Mouse (Mus musculus): ENCODE data around the gene Arid1b. TPM values are rescaled to one million over a fixed set of nuclear protein-coding genes. Genes with fewer than 3 reads are reported as not detected.

Arid1b gene
- polyA plus RNA-seq, 1 experiment from 2014 or later: 5.8 TPM

GRCm38 (mm10) chr17:4967201-4967600 is 26.9 kb upstream of the Arid1b start:
- H3K4me3 ChIP-seq (ENCODE audit: low read length): no peak overlapping the region
- no peaks in the 10 kb centered on the region for H3K9me3 ChIP-seq (ENCODE audit: control insufficient read depth, low read length)
- H3K27me3 ChIP-seq (replicated peaks; ENCODE audit: control insufficient read depth, insufficient read depth, low read length): no peaks in the 10 kb centered on the region
- no peak overlapping the region for H3K27ac ChIP-seq (ENCODE audit: low read length)
- no peak for ATAC-seq
- 60% methylated on average over 4 of the region's 4 CpGs for WGBS
- no peak overlapping the region for H3K4me2 ChIP-seq (ENCODE audit: low read depth, low read length)
- H3K9ac ChIP-seq (ENCODE audit: low read depth, low read length): no peak overlapping the region
- H3K36me3 ChIP-seq (ENCODE audit: control insufficient read depth, insufficient read depth, low read length): no peaks in the 10 kb centered on the region
- no peaks in the 10 kb centered on the region for H3K4me1 ChIP-seq (ENCODE audit: control insufficient read depth, insufficient read depth, low read length)

- H3K4me1 ChIP-seq (ENCODE audit: control insufficient read depth, insufficient read depth, low read length): no peaks in the 10 kb centered on the region
- H3K27me3 ChIP-seq (replicated peaks; ENCODE audit: control insufficient read depth, insufficient read depth, low read length): no peaks in the 10 kb centered on the region
- H3K9ac ChIP-seq (ENCODE audit: low read depth, low read length): no peak overlapping the region
- 91% methylated on average over 3 of the region's 3 CpGs for WGBS
- H3K9me3 ChIP-seq (ENCODE audit: control insufficient read depth, low read length): no peaks in the 10 kb centered on the region
- H3K4me2 ChIP-seq (ENCODE audit: low read depth, low read length): no peak overlapping the region
- no peaks in the 10 kb centered on the region for H3K36me3 ChIP-seq (ENCODE audit: control insufficient read depth, insufficient read depth, low read length)
- no peak for ATAC-seq
- no peak overlapping the region for H3K4me3 ChIP-seq (ENCODE audit: low read length)
- no peak overlapping the region for H3K27ac ChIP-seq (ENCODE audit: low read length)
These were observed 26.1 kb upstream of the Arid1b start for GRCm38 (mm10) chr17:4968035-4968434.

GRCm38 (mm10) chr17:4968878-4969277 is 25.3 kb upstream of the Arid1b start:
- no peak overlapping the region for H3K4me2 ChIP-seq (ENCODE audit: low read depth, low read length)
- no peaks in the 10 kb centered on the region for H3K27me3 ChIP-seq (replicated peaks; ENCODE audit: control insufficient read depth, insufficient read depth, low read length)
- H3K36me3 ChIP-seq (ENCODE audit: control insufficient read depth, insufficient read depth, low read length): no peaks in the 10 kb centered on the region
- no peak for ATAC-seq
- no peaks in the 10 kb centered on the region for H3K4me1 ChIP-seq (ENCODE audit: control insufficient read depth, insufficient read depth, low read length)
- H3K4me3 ChIP-seq (ENCODE audit: low read length): no peak overlapping the region
- no peak overlapping the region for H3K27ac ChIP-seq (ENCODE audit: low read length)
- no peak overlapping the region for H3K9ac ChIP-seq (ENCODE audit: low read depth, low read length)
- no peaks in the 10 kb centered on the region for H3K9me3 ChIP-seq (ENCODE audit: control insufficient read depth, low read length)
- WGBS: 93% methylated on average over 5 of the region's 5 CpGs

- H3K4me1 ChIP-seq (ENCODE audit: control insufficient read depth, insufficient read depth, low read length): no peaks in the 10 kb centered on the region
- no peak overlapping the region for H3K9ac ChIP-seq (ENCODE audit: low read depth, low read length)
- no peak overlapping the region for H3K4me3 ChIP-seq (ENCODE audit: low read length)
- 63% methylated on average over 6 of the region's 6 CpGs for WGBS
- H3K27me3 ChIP-seq (replicated peaks; ENCODE audit: control insufficient read depth, insufficient read depth, low read length): no peaks in the 10 kb centered on the region
- no peaks in the 10 kb centered on the region for H3K36me3 ChIP-seq (ENCODE audit: control insufficient read depth, insufficient read depth, low read length)
- no peaks in the 10 kb centered on the region for H3K9me3 ChIP-seq (ENCODE audit: control insufficient read depth, low read length)
- no peak overlapping the region for H3K27ac ChIP-seq (ENCODE audit: low read length)
- no peak for ATAC-seq
- no peak overlapping the region for H3K4me2 ChIP-seq (ENCODE audit: low read depth, low read length)
These were observed 21.9 kb upstream of the Arid1b start for GRCm38 (mm10) chr17:4972261-4972660.

- peak; percentile 87 for ATAC-seq
- Histone ChIP-seq H3K27me3 (replicated peaks; ENCODE audit: control insufficient read depth, insufficient read depth, low read length) (no peaks in the 10 kb centered on the region), H3K4me1 (ENCODE audit: control insufficient read depth, insufficient read depth, low read length) (no peaks in the 10 kb centered on the region), H3K27ac (ENCODE audit: low read length) (no peak overlapping the region), H3K9me3 (ENCODE audit: control insufficient read depth, low read length) (no peaks in the 10 kb centered on the region), H3K9ac (ENCODE audit: low read depth, low read length) (no peak overlapping the region), H3K36me3 (ENCODE audit: control insufficient read depth, insufficient read depth, low read length) (no peaks in the 10 kb centered on the region), H3K4me3 (ENCODE audit: low read length) (no peak overlapping the region), H3K4me2 (ENCODE audit: low read depth, low read length) (no peak overlapping the region)
- 66% methylated on average over 11 of the region's 11 CpGs for WGBS
These were observed 19.4 kb upstream of the Arid1b start for GRCm38 (mm10) chr17:4974736-4975135.

- no peaks in the 10 kb centered on the region for H3K9me3 ChIP-seq (ENCODE audit: control insufficient read depth, low read length)
- no peak overlapping the region for H3K27ac ChIP-seq (ENCODE audit: low read length)
- no peak for ATAC-seq
- no peaks in the 10 kb centered on the region for H3K36me3 ChIP-seq (ENCODE audit: control insufficient read depth, insufficient read depth, low read length)
- no peak overlapping the region for H3K4me2 ChIP-seq (ENCODE audit: low read depth, low read length)
- H3K9ac ChIP-seq (ENCODE audit: low read depth, low read length): no peak overlapping the region
- 87% methylated on average over 7 of the region's 7 CpGs for WGBS
- no peaks in the 10 kb centered on the region for H3K4me1 ChIP-seq (ENCODE audit: control insufficient read depth, insufficient read depth, low read length)
- no peaks in the 10 kb centered on the region for H3K27me3 ChIP-seq (replicated peaks; ENCODE audit: control insufficient read depth, insufficient read depth, low read length)
- H3K4me3 ChIP-seq (ENCODE audit: low read length): no peak overlapping the region
These were observed 14.0 kb upstream of the Arid1b start for GRCm38 (mm10) chr17:4980151-4980550.

GRCm38 (mm10) chr17:4982819-4983218 is 11.3 kb upstream of the Arid1b start:
- Histone ChIP-seq H3K27me3 (replicated peaks; ENCODE audit: control insufficient read depth, insufficient read depth, low read length) (no peaks in the 10 kb centered on the region), H3K9me3 (ENCODE audit: control insufficient read depth, low read length) (no peaks in the 10 kb centered on the region), H3K9ac (ENCODE audit: low read depth, low read length) (no peak overlapping the region), H3K4me2 (ENCODE audit: low read depth, low read length) (no peak overlapping the region), H3K4me1 (ENCODE audit: control insufficient read depth, insufficient read depth, low read length) (no peaks in the 10 kb centered on the region), H3K36me3 (ENCODE audit: control insufficient read depth, insufficient read depth, low read length) (no peaks in the 10 kb centered on the region), H3K27ac (ENCODE audit: low read length) (no peak overlapping the region), H3K4me3 (ENCODE audit: low read length) (no peak overlapping the region)
- WGBS: 83% methylated on average over 5 of the region's 5 CpGs
- ATAC-seq: 0 out of 2 replicates have a peak, but pooled peaks have one; percentile 31

- H3K9ac ChIP-seq (ENCODE audit: low read depth, low read length): no peak overlapping the region
- no peak overlapping the region for H3K4me2 ChIP-seq (ENCODE audit: low read depth, low read length)
- no peaks in the 10 kb centered on the region for H3K36me3 ChIP-seq (ENCODE audit: control insufficient read depth, insufficient read depth, low read length)
- no peaks in the 10 kb centered on the region for H3K9me3 ChIP-seq (ENCODE audit: control insufficient read depth, low read length)
- H3K27ac ChIP-seq (ENCODE audit: low read length): no peak overlapping the region
- H3K27me3 ChIP-seq (replicated peaks; ENCODE audit: control insufficient read depth, insufficient read depth, low read length): no peaks in the 10 kb centered on the region
- ATAC-seq: no peak
- H3K4me3 ChIP-seq (ENCODE audit: low read length): no peak overlapping the region
- no peaks in the 10 kb centered on the region for H3K4me1 ChIP-seq (ENCODE audit: control insufficient read depth, insufficient read depth, low read length)
- WGBS: 79% methylated on average over 7 of the region's 7 CpGs
These were observed 9.4 kb upstream of the Arid1b start for GRCm38 (mm10) chr17:4984691-4985090.

GRCm38 (mm10) chr17:4990911-4991560 is 3.1 kb upstream of the Arid1b start:
- Histone ChIP-seq H3K4me2 (ENCODE audit: low read depth, low read length) (peak overlapping the region; percentile 38; the same call in 1 of the 2 replicates), H3K27ac (ENCODE audit: low read length) (peak overlapping the region; percentile 35), H3K4me3 (ENCODE audit: low read length) (no peak overlapping the region), H3K27me3 (replicated peaks; ENCODE audit: control insufficient read depth, insufficient read depth, low read length) (no peaks in the 10 kb centered on the region), H3K36me3 (ENCODE audit: control insufficient read depth, insufficient read depth, low read length) (no peaks in the 10 kb centered on the region), H3K9ac (ENCODE audit: low read depth, low read length) (no peak overlapping the region), H3K9me3 (ENCODE audit: control insufficient read depth, low read length) (no peaks in the 10 kb centered on the region), H3K4me1 (ENCODE audit: control insufficient read depth, insufficient read depth, low read length) (peaks cover 8% of the 10 kb centered on the region)
- ATAC-seq: no peak
- WGBS: 60% methylated on average over 16 of the region's 16 CpGs

- H3K9ac ChIP-seq (ENCODE audit: low read depth, low read length): no peak overlapping the region
- peak; percentile 47 for ATAC-seq
- H3K27me3 ChIP-seq (replicated peaks; ENCODE audit: control insufficient read depth, insufficient read depth, low read length): no peaks in the 10 kb centered on the region
- H3K4me1 ChIP-seq (ENCODE audit: control insufficient read depth, insufficient read depth, low read length): peaks cover 8% of the 10 kb centered on the region
- 65% methylated on average over 10 of the region's 10 CpGs for WGBS
- H3K27ac ChIP-seq (ENCODE audit: low read length): peak overlapping the region; percentile 35
- H3K4me3 ChIP-seq (ENCODE audit: low read length): no peak overlapping the region; the same call in 1 of the 2 replicates
- H3K4me2 ChIP-seq (ENCODE audit: low read depth, low read length): peak overlapping the region; percentile 38
- H3K9me3 ChIP-seq (ENCODE audit: control insufficient read depth, low read length): no peaks in the 10 kb centered on the region
- no peaks in the 10 kb centered on the region for H3K36me3 ChIP-seq (ENCODE audit: control insufficient read depth, insufficient read depth, low read length)
These were observed 2.5 kb upstream of the Arid1b start for GRCm38 (mm10) chr17:4991600-4991999.

Measured in intestine, embryonic 16.5 days (tissue).